Mouse (Mus musculus) lung, adult 2 months (tissue): ENCODE measurements at regions not wholly inside any gene's neighbourhood (a gene's known extent, or its start where the extent isn't known, plus 50 kb on each side); places are given as distances from the start of the nearest gene placed in this dataset.

Experiments
- DNase-seq: peaks from one replicate; pipeline ENCODE4 v3.0.0; 2022
- H3K4me1 ChIP-seq: fragments of 200-500 bp; 2 replicates; pipeline ENCODE4 v1.6.1; 2011; ENCODE audit warnings: low read length; ENCODE audit not compliant: control insufficient read depth, insufficient read depth
- H3K4me3 ChIP-seq: fragments of 200-500 bp; replicated peaks from 2 replicates; pipeline ENCODE3; 2011; ENCODE audit warnings: low read depth, mild to moderate bottlenecking, control low read depth, low read length; ENCODE audit errors: extremely low read depth
- CTCF ChIP-seq: fragments of 200-500 bp; IDR thresholded peaks from 2 replicates; pipeline ENCODE4 v1.5.1; 2011; ENCODE audit warnings: mild to moderate bottlenecking, low read length, control low read depth; ENCODE audit not compliant: insufficient read depth
- POLR2A ChIP-seq: fragments of 200-500 bp; IDR thresholded peaks from 2 replicates; pipeline ENCODE4 v1.6.1; 2011; ENCODE audit warnings: low read depth, mild to moderate bottlenecking, control low read depth, low read length, borderline replicate concordance; ENCODE audit errors: extremely low read depth
- WGBS: fragments of 180-500 bp; shearing (Covaris S2); methylation state at CpG from one replicate; pipeline ENCODE4 v1.1.7; 2018; 5-methylcytosine and 5-hydroxymethylcytosine counted together

DNA sequence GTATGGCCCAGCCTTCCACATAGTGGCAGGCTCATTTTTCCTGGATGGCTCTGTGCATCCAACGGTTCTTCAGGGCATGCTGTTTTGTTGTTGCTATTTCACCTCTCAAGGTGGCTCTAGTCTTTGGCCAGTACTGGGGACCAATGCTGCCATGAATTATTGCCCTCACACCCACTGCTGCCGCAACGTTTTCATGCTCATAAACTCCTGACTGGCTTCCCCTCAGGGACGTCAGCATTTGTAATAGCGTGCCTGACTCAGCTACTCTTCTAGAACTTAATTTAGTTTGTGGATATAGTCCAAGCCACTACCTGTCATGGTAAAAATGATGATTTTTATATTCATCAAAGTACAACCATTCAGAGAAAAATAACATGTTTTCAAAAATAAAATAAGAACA is 2242.0 kb downstream of the 4930444P10Rik start:
- no peak for TF ChIP-seq POLR2A
- TF ChIP-seq CTCF, result no peak
- 81% methylated on average over 5 of the region's 5 CpGs for WGBS
- H3K4me1 ChIP-seq, result no peaks in the 10 kb centered on the region
- DNase-seq, result no peak
- H3K4me3 ChIP-seq, result no peak overlapping the region

- DNase-seq, result no peak
- H3K4me1 ChIP-seq, result no peaks in the 10 kb centered on the region
- TF ChIP-seq POLR2A (no peak), CTCF (no peak)
- WGBS, result 83% methylated on average over 4 of the region's 4 CpGs
- no peak overlapping the region for H3K4me3 ChIP-seq
Observed at GRCm38 (mm10) chr1:13849071-13849470, 2244.1 kb downstream of the 4930444P10Rik start.

- WGBS, result 63% methylated on average over 15 of the region's 15 CpGs
- DNase-seq, result no peak
- Histone ChIP-seq H3K4me1 (no peaks in the 10 kb centered on the region), H3K4me3 (no peak overlapping the region)
- TF ChIP-seq CTCF, result no peak
- TF ChIP-seq POLR2A, result no peak
Observed at GRCm38 (mm10) chr1:13846336-13846865, 2246.7 kb downstream of the 4930444P10Rik start.

- TF ChIP-seq CTCF (no peak), POLR2A (no peak)
- no peaks in the 10 kb centered on the region for H3K4me1 ChIP-seq
- H3K4me3 ChIP-seq, result no peak overlapping the region
- no peak for DNase-seq
- 95% methylated on average over 1 of the region's 1 CpGs for WGBS
Observed at GRCm38 (mm10) chr1:13840309-13840622, 2252.9 kb downstream of the 4930444P10Rik start.

DNA sequence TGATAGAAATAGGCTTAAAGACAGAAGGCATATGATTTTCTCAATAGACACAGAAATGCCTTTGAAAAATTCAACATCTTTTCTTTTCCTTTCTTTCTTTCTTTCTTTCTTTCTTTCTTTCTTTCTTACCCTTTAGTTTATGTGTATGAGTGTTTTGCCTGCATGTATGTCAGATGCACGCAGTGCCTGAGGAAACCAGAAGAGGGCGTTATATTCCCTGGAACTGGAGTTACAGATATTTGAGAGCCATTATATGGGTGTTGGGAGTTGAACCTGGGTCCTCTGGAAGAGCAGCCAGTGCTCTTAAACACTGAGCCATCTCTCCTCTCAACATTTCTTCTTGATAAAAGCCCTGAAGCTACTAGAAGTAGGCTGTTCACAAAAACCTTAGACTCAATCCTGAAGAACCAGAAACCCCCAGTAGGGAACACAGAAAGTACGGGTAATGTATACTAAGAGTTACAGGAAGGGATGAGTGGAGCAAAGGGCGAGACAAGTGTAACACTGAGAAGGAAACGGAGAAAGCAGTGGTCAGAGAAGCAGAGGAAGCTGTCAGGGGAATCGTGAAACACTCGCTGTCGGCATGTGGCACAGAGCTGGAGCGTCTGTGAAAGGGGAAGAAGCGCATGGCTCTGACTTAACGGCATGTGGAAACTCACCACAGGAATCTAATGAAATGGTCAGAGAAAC is 2253.4 kb downstream of the 4930444P10Rik start:
- 29% methylated on average over 11 of the region's 11 CpGs for WGBS
- DNase-seq, result no peak
- TF ChIP-seq POLR2A (no peak), CTCF (no peak)

DNA sequence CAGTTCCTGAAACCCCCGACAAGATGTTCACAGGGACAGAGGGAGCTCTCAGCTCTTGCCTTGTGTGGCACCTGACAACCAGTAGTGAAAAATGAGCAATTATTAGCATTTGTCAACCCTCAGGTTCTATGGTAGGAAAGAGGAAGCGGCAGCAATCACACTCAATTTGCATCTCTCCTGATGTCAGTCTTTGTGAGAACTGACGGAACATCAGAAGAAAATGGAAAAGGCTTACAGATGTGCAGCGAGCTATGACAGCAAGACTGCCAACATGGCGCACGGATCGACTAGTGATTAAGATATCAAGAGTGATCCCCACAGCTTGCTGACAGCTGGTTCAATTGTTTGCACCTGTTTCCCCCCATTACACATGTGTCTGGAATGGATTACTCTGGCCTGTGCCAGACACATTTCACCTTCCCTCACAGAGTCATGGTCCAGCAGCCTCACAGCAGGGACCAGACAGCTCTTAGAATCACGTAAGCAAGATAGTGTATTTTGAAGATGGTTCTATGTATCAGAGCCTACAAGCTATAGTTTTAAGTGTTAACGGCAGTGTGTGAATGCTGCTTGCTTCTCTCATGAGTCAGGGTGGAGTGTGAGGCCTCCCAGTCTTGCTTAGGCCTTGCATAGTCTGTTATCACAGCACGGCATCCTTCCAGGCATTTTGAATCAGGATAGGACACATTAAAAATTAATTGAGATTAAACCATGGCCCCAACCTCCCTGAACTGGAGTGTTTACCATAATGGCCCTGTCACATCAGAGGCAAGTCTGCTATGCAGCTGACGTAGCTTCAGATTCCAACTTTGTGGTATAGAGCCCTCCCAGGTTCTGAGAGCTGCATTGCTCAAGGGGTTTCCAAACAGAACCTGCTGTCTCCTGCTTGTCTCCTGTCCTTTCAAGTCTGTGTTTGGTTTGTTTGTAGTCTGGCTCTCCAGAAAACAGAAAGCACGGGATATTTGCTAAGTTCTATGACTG is 2258.0 kb downstream of the 4930444P10Rik start:
- no peak for DNase-seq
- Histone ChIP-seq H3K4me1 (no peaks in the 10 kb centered on the region), H3K4me3 (no peak overlapping the region)
- WGBS, result 76% methylated on average over 12 of the region's 12 CpGs
- TF ChIP-seq CTCF, result no peak
- no peak for TF ChIP-seq POLR2A

More for the DNA sequence above, 2253.4 kb downstream of the 4930444P10Rik start:
- no peaks in the 10 kb centered on the region for H3K4me1 ChIP-seq
- H3K4me3 ChIP-seq, result no peak overlapping the region

DNA sequence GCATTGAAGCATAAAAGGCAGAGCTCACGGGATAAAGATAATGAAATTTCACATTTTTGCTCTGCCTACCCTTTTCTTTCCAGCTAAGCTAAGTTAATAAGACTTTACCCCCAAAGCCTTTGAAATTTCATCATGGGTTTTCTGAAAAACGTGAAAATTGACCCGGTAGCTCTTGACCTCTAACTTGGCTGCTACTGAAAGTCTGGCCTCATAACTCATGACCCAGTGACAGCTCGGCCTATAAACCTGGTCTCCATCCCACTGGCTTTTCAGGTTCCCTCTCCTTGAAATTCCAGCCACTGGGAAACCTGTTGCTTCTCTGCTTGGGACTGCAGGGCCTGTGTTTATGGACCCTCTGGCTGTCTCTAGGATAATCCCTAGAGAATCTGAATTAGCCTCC is 2285.3 kb downstream of the 4930444P10Rik start:
- Histone ChIP-seq H3K4me1 (no peaks in the 10 kb centered on the region), H3K4me3 (no peak overlapping the region)
- 66% methylated on average over 4 of the region's 4 CpGs for WGBS
- TF ChIP-seq POLR2A (no peak), CTCF (no peak)
- DNase-seq, result no peak

- H3K4me3 ChIP-seq, result no peak overlapping the region
- no peak for DNase-seq
- H3K4me1 ChIP-seq, result no peaks in the 10 kb centered on the region
- 69% methylated on average over 1 of the region's 1 CpGs for WGBS
- TF ChIP-seq POLR2A (no peak), CTCF (no peak)
Observed at GRCm38 (mm10) chr1:13800460-13800859, 2292.7 kb downstream of the 4930444P10Rik start.

DNA sequence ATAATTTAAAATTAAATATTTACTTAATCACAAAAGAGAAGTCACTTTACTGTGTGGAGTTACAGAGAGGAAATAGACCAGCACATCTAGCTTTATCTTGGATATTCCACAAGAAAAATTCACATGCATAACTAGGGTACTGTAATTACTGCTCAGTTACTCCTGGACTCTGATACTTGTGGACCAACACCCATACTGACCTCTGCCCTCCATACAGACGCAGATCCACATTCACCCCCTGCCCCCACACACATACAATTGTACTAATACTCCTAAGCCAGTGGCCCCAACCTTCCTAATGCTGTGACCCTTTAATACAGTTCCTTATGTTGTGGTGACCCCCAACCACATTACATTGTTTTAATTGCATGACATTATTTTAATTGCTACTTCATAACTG is 2294.3 kb downstream of the 4930444P10Rik start:
- H3K4me3 ChIP-seq, result no peak overlapping the region
- TF ChIP-seq POLR2A (no peak), CTCF (no peak)
- no peaks in the 10 kb centered on the region for H3K4me1 ChIP-seq
- DNase-seq, result no peak
- 65% methylated on average over 1 of the region's 1 CpGs for WGBS

- no peaks in the 10 kb centered on the region for H3K4me1 ChIP-seq
- DNase-seq, result no peak
- H3K4me3 ChIP-seq, result no peak overlapping the region
- no peak for TF ChIP-seq POLR2A
- no peak for TF ChIP-seq CTCF
Observed at GRCm38 (mm10) chr1:13795196-13795595, 2297.9 kb downstream of the 4930444P10Rik start.
